Comparison of ENCODE assay signal across 22 mouse cellular contexts in genomic region chr1:170430660-170431059, GRCm38 (mm10).
DNase-seq lines count a peak whose midpoint lies in the region; ATAC-seq and TF ChIP-seq lines count a peak whose summit lies in the region.
"Had no signal": no experiment of that assay in that cellular context is flagged by ENCODE, and none has a peak within 500 bp of the region (broad histone marks: within the 10 kb centered on the region; RNA-seq: fewer than 3 reads in every experiment).

No protein-coding gene starts in this region.

- peaks cover 55% of the 10 kb centered on the region for H3K4me1 ChIP-seq in kidney, adult 2 months (ENCODE audit: control insufficient read depth, insufficient read depth, low read length)
- H3K4me1 ChIP-seq in midbrain, postnatal 0 days (ENCODE audit: insufficient read depth, low read length), result no peaks in the 10 kb centered on the region
- H3K4me1 ChIP-seq in midbrain, embryonic 14.5 days (ENCODE audit: control insufficient read depth, insufficient read depth, low read length), result no peaks in the 10 kb centered on the region
- H3K4me1 ChIP-seq: liver, embryonic 13.5 days; stomach, embryonic 15.5 days had no signal

- peak overlapping the region; percentile 8; the same call in 1 of the 2 replicates for H3K27ac ChIP-seq in kidney, adult 2 months (ENCODE audit: insufficient read depth, low read depth, low read length)
- H3K27ac ChIP-seq in midbrain, postnatal 0 days (ENCODE audit: low read depth, low read length), result no peak overlapping the region
- H3K27ac ChIP-seq in midbrain, embryonic 14.5 days (replicated peaks; ENCODE audit: low read depth, low read length), result no peak overlapping the region
- H3K27ac ChIP-seq: limb, embryonic 15.5 days; liver, embryonic 13.5 days; midbrain, embryonic 13.5 days; stomach, embryonic 15.5 days had no signal

- no peak for TF ChIP-seq POLR2A in kidney, adult 2 months (IDR thresholded peaks at IDR 0.05; ENCODE audit: low read depth, low read length)

- no peak for TF ChIP-seq CTCF in kidney, adult 2 months (conservative IDR thresholded peaks at IDR 0.05; ENCODE audit: insufficient read depth, insufficient read length, low read depth, low read length)
- TF ChIP-seq CTCF in midbrain, postnatal 0 days (IDR thresholded peaks at IDR 0.05), result no peak

- peak; percentile 52; the same call in 1 of the 2 replicates for ATAC-seq in midbrain, postnatal 0 days (ENCODE audit: low FRiP score)
- ATAC-seq in midbrain, embryonic 14.5 days (ENCODE audit: low FRiP score, low TSS enrichment), result no peak
- ATAC-seq: activated CD4-positive, CD25-positive, alpha-beta regulatory T cell, adult 4 months had no signal

- WGBS in kidney, adult 2 months, result 67% methylated on average over 7 of the region's 7 CpGs
- 90% methylated on average over 7 of the region's 7 CpGs for WGBS in midbrain, postnatal 0 days
- 88% methylated on average over 7 of the region's 7 CpGs for WGBS in midbrain, embryonic 14.5 days

- no peak overlapping the region for H3K4me3 ChIP-seq in kidney, adult 2 months (ENCODE audit: insufficient read depth, low read depth, low read length)
- H3K4me3 ChIP-seq in midbrain, postnatal 0 days (ENCODE audit: low read depth, low read length), result no peak overlapping the region
- no peak overlapping the region for H3K4me3 ChIP-seq in midbrain, embryonic 14.5 days (replicated peaks; ENCODE audit: low read depth, low read length)
- H3K4me3 ChIP-seq: erythroblast, embryonic 14.5 days; forebrain, embryonic 12.5 days; limb, embryonic 15.5 days; liver, embryonic 13.5 days; megakaryocyte, embryonic 14.5 days; midbrain, embryonic 13.5 days; stomach, embryonic 15.5 days had no signal

- no peak overlapping the region for H3K4me2 ChIP-seq in midbrain, postnatal 0 days (ENCODE audit: low read depth, low read length, poor library complexity, severe bottlenecking)
- no peak overlapping the region for H3K4me2 ChIP-seq in midbrain, embryonic 14.5 days (ENCODE audit: low read length)
- H3K4me2 ChIP-seq: forebrain, embryonic 12.5 days; limb, embryonic 15.5 days; liver, embryonic 13.5 days; midbrain, embryonic 13.5 days; stomach, embryonic 15.5 days had no signal

- H3K36me3 ChIP-seq in kidney, adult 2 months (ENCODE audit: control insufficient read depth, insufficient read depth, low read length), result no peaks in the 10 kb centered on the region
- no peaks in the 10 kb centered on the region for H3K36me3 ChIP-seq in midbrain, postnatal 0 days (ENCODE audit: insufficient read depth, low read length)
- H3K36me3 ChIP-seq in midbrain, embryonic 14.5 days (ENCODE audit: control insufficient read depth, insufficient read depth, low read length), result no peaks in the 10 kb centered on the region
- H3K36me3 ChIP-seq: forebrain, embryonic 12.5 days; limb, embryonic 15.5 days; liver, embryonic 13.5 days; midbrain, embryonic 13.5 days; stomach, embryonic 15.5 days had no signal

- no peaks in the 10 kb centered on the region for H3K27me3 ChIP-seq in kidney, adult 2 months (replicated peaks; ENCODE audit: control insufficient read depth, insufficient read depth, low read length)
- H3K27me3 ChIP-seq in midbrain, postnatal 0 days (ENCODE audit: insufficient read depth, low read length), result no peaks in the 10 kb centered on the region
- H3K27me3 ChIP-seq in midbrain, embryonic 14.5 days (ENCODE audit: control insufficient read depth, insufficient read depth, low read length), result 0 out of 2 replicates have a peak, but pooled peaks cover 4% of the 10 kb centered on the region
- H3K27me3 ChIP-seq: forebrain, embryonic 12.5 days; limb, embryonic 15.5 days; liver, embryonic 13.5 days; stomach, embryonic 15.5 days had no signal

- no peaks in the 10 kb centered on the region for H3K9me3 ChIP-seq in midbrain, postnatal 0 days (ENCODE audit: low read length)
- no peaks in the 10 kb centered on the region for H3K9me3 ChIP-seq in midbrain, embryonic 14.5 days (ENCODE audit: control insufficient read depth, low read length)
- H3K9me3 ChIP-seq: forebrain, embryonic 12.5 days; limb, embryonic 15.5 days; liver, embryonic 13.5 days; midbrain, embryonic 13.5 days; stomach, embryonic 15.5 days had no signal

- H3K9ac ChIP-seq in midbrain, postnatal 0 days (replicated peaks; ENCODE audit: low read length, poor library complexity, severe bottlenecking), result no peak overlapping the region
- H3K9ac ChIP-seq in midbrain, embryonic 14.5 days (replicated peaks; ENCODE audit: low read length), result no peak overlapping the region
- H3K9ac ChIP-seq: forebrain, embryonic 12.5 days; limb, embryonic 15.5 days; liver, embryonic 13.5 days; midbrain, embryonic 13.5 days; stomach, embryonic 15.5 days had no signal

- peak; percentile 79 for DNase-seq in heart, adult 11 months
- no peak for DNase-seq in heart, postnatal 4 days
- DNase-seq in kidney, adult 2 months, result no peak
- DNase-seq in kidney, adult 8-10 months, result no peak
- no peak for DNase-seq in midbrain, postnatal 0 days (ENCODE audit: low spot score)
- no peak for DNase-seq in midbrain, embryonic 14.5 days
- DNase-seq in urinary bladder, adult 2 months (ENCODE audit: low spot score), result no peak
- DNase-seq: adrenal gland, adult 8-10 months; gastrocnemius, postnatal 25 days; kidney, adult 9 months; layer of hippocampus, postnatal 36 days; liver, embryonic 13.5 days; lung, adult 18-20 months; right cerebral cortex, postnatal 25 days; thymus, postnatal 14 days had no signal
